In the genomic region with DNA sequence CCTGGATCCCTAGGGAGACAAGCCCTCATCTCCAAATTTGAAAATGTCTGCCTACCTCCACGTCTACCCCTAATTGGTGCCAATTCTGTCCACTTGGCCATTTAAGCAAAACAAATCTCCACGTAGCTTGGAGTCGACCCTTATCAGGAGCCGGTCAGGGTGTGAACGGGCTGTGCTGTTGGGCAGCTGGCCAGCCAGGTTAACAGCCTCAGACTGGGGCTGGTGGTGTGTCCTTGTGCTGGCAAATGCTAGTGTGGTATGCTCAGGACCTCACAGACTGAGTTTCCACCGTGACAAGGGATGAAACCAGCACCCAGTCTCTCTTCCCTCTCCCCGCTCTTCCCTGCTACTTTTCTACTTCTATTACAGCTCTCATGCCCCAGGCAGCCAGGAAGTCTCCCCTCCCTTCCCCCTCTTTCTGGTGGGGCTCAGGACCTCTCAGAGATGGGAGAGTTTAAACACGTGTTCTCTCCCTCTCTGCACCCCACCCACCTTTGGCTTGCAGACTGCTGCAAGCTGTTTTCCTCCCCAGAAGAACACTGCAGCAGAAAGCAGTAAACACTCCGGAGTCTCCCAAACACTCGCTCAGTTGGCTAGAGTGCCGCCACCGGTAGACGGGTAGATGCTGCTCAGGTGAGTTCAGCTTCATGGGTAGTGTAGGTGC, we compare ENCODE assay signal across 9 mouse cellular contexts. TPM values are rescaled to one million over a fixed set of nuclear protein-coding genes. Genes with fewer than 3 reads are reported as not detected.
A peak's percentile ranks its signal among the peaks of the same experiment; 100 is the strongest.
DNase-seq lines count a peak whose midpoint lies in the region; ATAC-seq and TF ChIP-seq lines count a peak whose summit lies in the region.
"Had no signal": no experiment of that assay in that cellular context is flagged by ENCODE, and none has a peak within 500 bp of the region (broad histone marks: within the 10 kb centered on the region; RNA-seq: fewer than 3 reads in every experiment).

No protein-coding gene starts in this region.

- H3K27me3 ChIP-seq in midbrain, embryonic 10.5 days (ENCODE audit: low read depth, poor library complexity, severe bottlenecking), result no peaks in the 10 kb centered on the region
- no peaks in the 10 kb centered on the region for H3K27me3 ChIP-seq in midbrain, postnatal 0 days (ENCODE audit: insufficient read depth, low read length)
- H3K27me3 ChIP-seq in kidney, adult 2 months (replicated peaks; ENCODE audit: control insufficient read depth, insufficient read depth, low read length), result no peaks in the 10 kb centered on the region
- no peaks in the 10 kb centered on the region for H3K27me3 ChIP-seq in lung, embryonic 16.5 days (ENCODE audit: control insufficient read depth, insufficient read depth, low read depth, low read length)
- no peaks in the 10 kb centered on the region for H3K27me3 ChIP-seq in hindbrain, embryonic 16.5 days (replicated peaks; ENCODE audit: control insufficient read depth, insufficient read depth, low read length)
- H3K27me3 ChIP-seq: Patski had no signal

- H3K4me2 ChIP-seq in midbrain, postnatal 0 days (ENCODE audit: low read depth, low read length, poor library complexity, severe bottlenecking), result no peak overlapping the region
- peak overlapping the region; percentile 38 for H3K4me2 ChIP-seq in lung, embryonic 16.5 days (ENCODE audit: low read depth, low read length)
- H3K4me2 ChIP-seq in hindbrain, embryonic 16.5 days (ENCODE audit: low read length), result no peak overlapping the region

- peak overlapping the region; percentile 61 for H3K27ac ChIP-seq in midbrain, embryonic 10.5 days (replicated peaks)
- H3K27ac ChIP-seq in midbrain, postnatal 0 days (ENCODE audit: low read depth, low read length), result no peak overlapping the region
- peak overlapping the region; percentile 27; the same call in 1 of the 2 replicates for H3K27ac ChIP-seq in kidney, adult 2 months (ENCODE audit: insufficient read depth, low read depth, low read length)
- peak overlapping the region; percentile 84 for H3K27ac ChIP-seq in lung, embryonic 16.5 days (ENCODE audit: low read length)
- H3K27ac ChIP-seq in hindbrain, embryonic 16.5 days (ENCODE audit: low read depth, low read length), result no peak overlapping the region

- peaks cover 54% of the 10 kb centered on the region for H3K4me1 ChIP-seq in midbrain, embryonic 10.5 days
- H3K4me1 ChIP-seq in midbrain, postnatal 0 days (ENCODE audit: insufficient read depth, low read length), result no peaks in the 10 kb centered on the region
- H3K4me1 ChIP-seq in kidney, adult 2 months (ENCODE audit: control insufficient read depth, insufficient read depth, low read length), result peaks cover 63% of the 10 kb centered on the region
- H3K4me1 ChIP-seq in lung, embryonic 16.5 days (replicated peaks; ENCODE audit: control insufficient read depth, insufficient read depth, low read length), result peaks cover 72% of the 10 kb centered on the region
- peaks cover 5% of the 10 kb centered on the region for H3K4me1 ChIP-seq in hindbrain, embryonic 16.5 days (ENCODE audit: control insufficient read depth, insufficient read depth, low read depth, low read length)

- H3K9ac ChIP-seq in midbrain, postnatal 0 days (replicated peaks; ENCODE audit: low read length, poor library complexity, severe bottlenecking), result no peak overlapping the region
- H3K9ac ChIP-seq in lung, embryonic 16.5 days (ENCODE audit: low read length), result peak overlapping the region; percentile 48
- H3K9ac ChIP-seq in hindbrain, embryonic 16.5 days (ENCODE audit: low read depth, low read length), result no peak overlapping the region

- whole genome bisulfite sequencing in midbrain, embryonic 10.5 days, result 83% methylated on average over 13 of the region's 13 CpGs
- WGBS in midbrain, postnatal 0 days, result 77% methylated on average over 13 of the region's 13 CpGs
- 37% methylated on average over 13 of the region's 13 CpGs for WGBS in kidney, adult 2 months
- WGBS in lung, embryonic 16.5 days, result 26% methylated on average over 13 of the region's 13 CpGs
- 64% methylated on average over 13 of the region's 13 CpGs for WGBS in hindbrain, embryonic 16.5 days

- TF ChIP-seq CTCF in midbrain, postnatal 0 days (IDR thresholded peaks at IDR 0.05), result no peak
- no peak for TF ChIP-seq CTCF in kidney, adult 2 months (conservative IDR thresholded peaks at IDR 0.05; ENCODE audit: insufficient read depth, insufficient read length, low read depth, low read length)

- H3K9me3 ChIP-seq in midbrain, embryonic 10.5 days (replicated peaks), result no peaks in the 10 kb centered on the region
- H3K9me3 ChIP-seq in midbrain, postnatal 0 days (ENCODE audit: low read length), result no peaks in the 10 kb centered on the region
- no peaks in the 10 kb centered on the region for H3K9me3 ChIP-seq in lung, embryonic 16.5 days (ENCODE audit: control insufficient read depth, low read length)
- H3K9me3 ChIP-seq in hindbrain, embryonic 16.5 days (ENCODE audit: control insufficient read depth, low read length), result no peaks in the 10 kb centered on the region

- DNase-seq in midbrain, embryonic 10.5 days (ENCODE audit: low spot score), result no peak
- no peak for DNase-seq in midbrain, postnatal 0 days (ENCODE audit: low spot score)
- DNase-seq in gastrocnemius, adult 18-20 months (ENCODE audit: low spot score), result peak; percentile 52
- peak; percentile 70 for DNase-seq in kidney, adult 2 months
- DNase-seq in urinary bladder, postnatal 4 days (ENCODE audit: low spot score in 2 of 2), result peak; percentile 62 to 63
- DNase-seq in adrenal gland, postnatal 25 days, result no peak

- no peak for ATAC-seq in midbrain, postnatal 0 days (ENCODE audit: low FRiP score)
- ATAC-seq in lung, embryonic 16.5 days (ENCODE audit: low read depth), result peak; percentile 54
- ATAC-seq in hindbrain, embryonic 16.5 days, result no peak
- ATAC-seq: Patski had no signal

- no peaks in the 10 kb centered on the region; the same call in 1 of the 2 replicates for H3K36me3 ChIP-seq in midbrain, embryonic 10.5 days
- no peaks in the 10 kb centered on the region for H3K36me3 ChIP-seq in midbrain, postnatal 0 days (ENCODE audit: insufficient read depth, low read length)
- no peaks in the 10 kb centered on the region for H3K36me3 ChIP-seq in kidney, adult 2 months (ENCODE audit: control insufficient read depth, insufficient read depth, low read length)
- no peaks in the 10 kb centered on the region for H3K36me3 ChIP-seq in lung, embryonic 16.5 days (ENCODE audit: control insufficient read depth, insufficient read depth, low read length)
- H3K36me3 ChIP-seq in hindbrain, embryonic 16.5 days (ENCODE audit: control insufficient read depth, insufficient read depth, low read length), result no peaks in the 10 kb centered on the region

- H3K4me3 ChIP-seq in midbrain, embryonic 10.5 days, result no peak overlapping the region
- no peak overlapping the region for H3K4me3 ChIP-seq in midbrain, postnatal 0 days (ENCODE audit: low read depth, low read length)
- H3K4me3 ChIP-seq in kidney, adult 2 months (ENCODE audit: insufficient read depth, low read depth, low read length), result no peak overlapping the region
- H3K4me3 ChIP-seq in lung, embryonic 16.5 days (ENCODE audit: low read length), result no peak overlapping the region
- H3K4me3 ChIP-seq in hindbrain, embryonic 16.5 days (ENCODE audit: low read length), result no peak overlapping the region

- no peak for TF ChIP-seq POLR2A in kidney, adult 2 months (IDR thresholded peaks at IDR 0.05; ENCODE audit: low read depth, low read length)

RNA-seq across cellular contexts. Expression of a gene that starts 37.2 kb away (rescaled TPM):
- polyA plus RNA-seq in midbrain, embryonic 10.5 days (2016; fragmentation: Nextera tagmentation; extraction: Ambion mirVana), result 41.0 and 41.9 TPM in 2 replicates
- 75.0 and 94.0 TPM in 2 replicates for total RNA-seq in midbrain, postnatal 0 days (2014; rRNA removed)
- 139 and 149 TPM in 2 replicates for polyA plus RNA-seq in midbrain, postnatal 0 days (2015; fragmentation: Nextera tagmentation; extraction: Ambion mirVana)
- 1 to 10 TPM; 6.0 to 6.4 TPM for total RNA-seq in gastrocnemius, adult 18-20 months (2021)
- polyA plus RNA-seq in kidney, adult 2 months (2012; rRNA removed), result 128 and 144 TPM in 2 replicates
- 94.5 and 102 TPM in 2 replicates for polyA plus RNA-seq in lung, embryonic 16.5 days (2015; fragmentation: Nextera tagmentation; extraction: Ambion mirVana)
- total RNA-seq in adrenal gland, postnatal 25 days (2021), result 14.4 and 17.2 TPM in 2 replicates
- polyA plus RNA-seq in hindbrain, embryonic 16.5 days (2015; fragmentation: Nextera tagmentation; extraction: Ambion mirVana), result 150 and 167 TPM in 2 replicates

Comparison
In these comparisons a context has a peak if more than half of its experiments do, and no peak if none do; other contexts are left out.
1. H3K27ac ChIP-seq: peak in midbrain, embryonic 10.5 days (single experiment), kidney, adult 2 months (single experiment) and lung, embryonic 16.5 days (single experiment); none in midbrain, postnatal 0 days (single experiment) and hindbrain, embryonic 16.5 days (single experiment).
2. DNase-seq: peak in gastrocnemius, adult 18-20 months (single experiment), kidney, adult 2 months (single experiment) and urinary bladder, postnatal 4 days (2 of 2); none in midbrain, embryonic 10.5 days (single experiment), midbrain, postnatal 0 days (single experiment) and adrenal gland, postnatal 25 days (single experiment).